Mouse (Mus musculus): ENCODE measurements around the gene S100a16. TPM values are rescaled to one million over a fixed set of nuclear protein-coding genes. Genes with fewer than 3 reads are reported as not detected.
A peak's percentile ranks its signal among the peaks of the same experiment; 100 is the strongest.

The S100a16 gene
- total and polyA plus RNA-seq, 2 experiments: 40.1 to 40.7 TPM

DNA sequence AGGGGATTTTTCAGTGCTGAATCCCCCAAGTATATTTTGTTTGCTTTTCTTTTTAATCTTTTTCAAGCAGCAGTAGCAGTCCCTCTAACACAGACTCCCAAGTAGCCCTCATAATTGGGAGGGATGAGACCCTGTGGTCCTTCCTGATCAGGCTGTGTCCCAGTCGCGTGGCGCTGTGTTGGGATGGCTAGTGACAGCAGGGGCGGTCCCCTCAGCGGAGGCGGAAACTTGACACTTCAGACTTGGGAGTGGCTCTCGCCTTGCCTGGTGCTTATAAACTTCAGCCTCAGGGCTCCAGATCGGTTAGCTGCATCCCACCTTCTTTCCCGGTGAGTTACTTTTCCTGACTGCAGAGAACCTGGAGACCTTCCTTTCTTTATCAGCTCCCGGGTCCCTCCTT lies 22.4 kb upstream of the S100a16 start:
- WGBS: under 1% methylated on average over 10 of the region's 10 CpGs
- peak; percentile 78 for DNase-seq (ENCODE audit: extremely low read depth, low read depth, low spot score)
- peak overlapping the region; percentile 61 for H3K9ac ChIP-seq (ENCODE audit: low read depth, low read length)
- H3K79me2 ChIP-seq (ENCODE audit: control insufficient read depth, insufficient read depth, low read length): no peaks in the 10 kb centered on the region; the same call in 1 of the 2 replicates
- peaks cover 14% of the 10 kb centered on the region for H3K4me1 ChIP-seq (ENCODE audit: control insufficient read depth, insufficient read depth, low read length)
- H3K27ac ChIP-seq (replicated peaks; ENCODE audit: insufficient read depth, low read depth, low read length): peak overlapping the region; percentile 91
- TF ChIP-seq POLR2A (IDR thresholded peaks at IDR 0.05; ENCODE audit: extremely low read depth, insufficient read depth, low read length) (peak; percentile 60; the same call in 1 of the 2 replicates), CTCF (IDR thresholded peaks at IDR 0.05; ENCODE audit: low read depth, low read length) (peak; percentile 8; the same call in 1 of the 2 replicates)
- H3K36me3 ChIP-seq (ENCODE audit: control insufficient read depth, insufficient read depth, low read length): peaks cover 5% of the 10 kb centered on the region
- no peaks in the 10 kb centered on the region for H3K27me3 ChIP-seq (ENCODE audit: control insufficient read depth, insufficient read depth, low read length)
- H3K4me3 ChIP-seq (ENCODE audit: insufficient read depth, low read depth, low read length): peak overlapping the region; percentile 53

DNA sequence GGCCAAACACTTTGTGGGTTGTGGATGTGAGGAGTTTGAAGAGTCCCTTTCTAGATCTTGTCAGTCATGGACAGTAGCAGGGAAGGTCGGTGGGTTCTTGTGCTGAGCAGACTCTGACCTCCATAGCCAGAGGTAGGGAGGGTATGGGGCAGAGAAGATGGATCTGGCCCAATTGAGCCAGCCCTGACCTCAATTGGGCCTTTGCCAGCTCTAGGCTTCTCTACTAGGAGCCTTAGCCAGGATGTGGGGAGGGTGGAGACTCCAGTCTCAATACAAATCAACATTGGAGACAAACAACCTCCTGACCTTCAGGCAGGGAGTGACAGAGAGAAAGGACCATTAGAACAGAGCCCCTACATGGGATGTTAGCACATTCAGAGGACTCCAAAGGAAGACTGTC lies 21.8 kb upstream of the S100a16 start:
- Histone ChIP-seq H3K36me3 (ENCODE audit: control insufficient read depth, insufficient read depth, low read length) (peaks cover 5% of the 10 kb centered on the region), H3K79me2 (ENCODE audit: control insufficient read depth, insufficient read depth, low read length) (no peaks in the 10 kb centered on the region; the same call in 1 of the 2 replicates), H3K9ac (ENCODE audit: low read depth, low read length) (peak overlapping the region; percentile 61), H3K27ac (replicated peaks; ENCODE audit: insufficient read depth, low read depth, low read length) (peak overlapping the region; percentile 72), H3K4me3 (ENCODE audit: insufficient read depth, low read depth, low read length) (peak overlapping the region; percentile 53), H3K27me3 (ENCODE audit: control insufficient read depth, insufficient read depth, low read length) (no peaks in the 10 kb centered on the region), H3K4me1 (ENCODE audit: control insufficient read depth, insufficient read depth, low read length) (peaks cover 14% of the 10 kb centered on the region)
- peak; percentile 78 for DNase-seq (ENCODE audit: extremely low read depth, low read depth, low spot score)
- TF ChIP-seq POLR2A (IDR thresholded peaks at IDR 0.05; ENCODE audit: extremely low read depth, insufficient read depth, low read length): no peak
- TF ChIP-seq CTCF (IDR thresholded peaks at IDR 0.05; ENCODE audit: low read depth, low read length): no peak
- WGBS: 0% methylated on average over 1 of the region's 1 CpGs

DNA sequence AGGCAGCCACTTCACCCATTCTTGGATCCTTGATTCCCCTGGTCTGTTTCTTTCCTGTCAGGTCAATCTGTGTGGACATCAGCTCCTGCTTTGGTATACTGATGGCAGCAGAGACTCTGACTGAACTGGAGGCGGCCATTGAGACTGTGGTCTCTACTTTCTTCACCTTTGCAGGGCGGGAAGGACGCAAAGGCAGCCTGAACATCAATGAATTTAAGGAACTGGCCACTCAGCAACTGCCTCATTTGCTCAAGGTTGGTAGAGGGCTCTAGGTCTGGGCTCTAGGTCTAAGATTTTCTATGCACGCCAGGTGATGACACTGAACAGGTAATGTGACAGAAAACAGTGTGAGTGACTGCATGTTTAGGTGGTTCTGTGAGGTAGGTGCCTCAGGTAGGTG lies 21.3 kb upstream of the S100a16 start:
- no peak for DNase-seq (ENCODE audit: extremely low read depth, low read depth, low spot score)
- TF ChIP-seq POLR2A (IDR thresholded peaks at IDR 0.05; ENCODE audit: extremely low read depth, insufficient read depth, low read length) (no peak), CTCF (IDR thresholded peaks at IDR 0.05; ENCODE audit: low read depth, low read length) (no peak)
- H3K27me3 ChIP-seq (ENCODE audit: control insufficient read depth, insufficient read depth, low read length): no peaks in the 10 kb centered on the region
- H3K36me3 ChIP-seq (ENCODE audit: control insufficient read depth, insufficient read depth, low read length): peaks cover 4% of the 10 kb centered on the region
- peak overlapping the region; percentile 72; the same call in 1 of the 2 replicates for H3K27ac ChIP-seq (replicated peaks; ENCODE audit: insufficient read depth, low read depth, low read length)
- peaks cover 14% of the 10 kb centered on the region for H3K4me1 ChIP-seq (ENCODE audit: control insufficient read depth, insufficient read depth, low read length)
- 96% methylated on average over 4 of the region's 4 CpGs for WGBS
- no peak overlapping the region for H3K4me3 ChIP-seq (ENCODE audit: insufficient read depth, low read depth, low read length)
- H3K79me2 ChIP-seq (ENCODE audit: control insufficient read depth, insufficient read depth, low read length): no peaks in the 10 kb centered on the region; the same call in 1 of the 2 replicates
- no peak overlapping the region for H3K9ac ChIP-seq (ENCODE audit: low read depth, low read length)

DNA sequence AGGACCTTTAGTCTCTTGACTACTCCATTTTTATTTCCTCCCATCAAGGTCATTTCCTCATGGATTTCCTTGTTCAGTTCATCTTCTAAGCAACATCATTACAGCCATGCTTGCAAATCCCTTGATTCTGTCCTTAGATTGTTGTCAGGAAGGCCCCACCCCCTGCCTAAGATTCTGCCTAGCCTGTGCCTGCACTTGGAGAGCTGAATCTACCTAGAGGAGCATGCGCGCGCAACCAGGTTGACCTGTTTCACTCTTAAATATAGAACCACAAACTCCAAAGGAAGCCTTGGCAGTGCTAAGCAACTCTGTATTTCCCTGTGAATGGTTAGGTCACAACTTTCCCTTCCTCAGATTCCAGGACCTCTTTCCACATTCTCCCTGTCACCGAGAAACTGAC lies 19.3 kb upstream of the S100a16 start:
- H3K4me1 ChIP-seq (ENCODE audit: control insufficient read depth, insufficient read depth, low read length): peaks cover 14% of the 10 kb centered on the region
- 80% methylated on average over 4 of the region's 4 CpGs for WGBS
- no peak overlapping the region for H3K9ac ChIP-seq (ENCODE audit: low read depth, low read length)
- no peak for TF ChIP-seq CTCF (IDR thresholded peaks at IDR 0.05; ENCODE audit: low read depth, low read length)
- no peak for TF ChIP-seq POLR2A (IDR thresholded peaks at IDR 0.05; ENCODE audit: extremely low read depth, insufficient read depth, low read length)
- no peak for DNase-seq (ENCODE audit: extremely low read depth, low read depth, low spot score)
- no peaks in the 10 kb centered on the region; the same call in 1 of the 2 replicates for H3K79me2 ChIP-seq (ENCODE audit: control insufficient read depth, insufficient read depth, low read length)
- no peak overlapping the region for H3K27ac ChIP-seq (replicated peaks; ENCODE audit: insufficient read depth, low read depth, low read length)
- H3K4me3 ChIP-seq (ENCODE audit: insufficient read depth, low read depth, low read length): no peak overlapping the region
- H3K36me3 ChIP-seq (ENCODE audit: control insufficient read depth, insufficient read depth, low read length): peaks cover 8% of the 10 kb centered on the region
- no peaks in the 10 kb centered on the region for H3K27me3 ChIP-seq (ENCODE audit: control insufficient read depth, insufficient read depth, low read length)

DNA sequence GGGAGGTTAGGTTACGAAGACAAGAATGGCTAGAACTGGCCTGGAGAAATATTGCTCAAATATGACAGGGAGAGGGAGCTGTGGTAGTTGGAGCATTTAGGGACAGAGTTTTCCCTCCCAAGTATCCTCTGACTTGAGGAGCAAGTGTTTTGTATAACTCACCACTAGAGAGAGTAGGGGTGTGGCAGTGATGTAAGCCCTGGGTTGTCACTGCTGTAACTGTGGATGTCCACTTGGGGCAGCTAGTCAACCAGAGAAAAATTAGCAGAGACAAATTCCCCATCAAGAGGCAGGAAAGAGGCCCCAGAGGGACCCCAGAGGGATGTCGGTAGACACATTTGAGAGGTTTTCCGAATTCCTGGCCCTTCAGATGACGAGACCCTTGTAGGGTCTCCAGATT lies 11.6 kb upstream of the S100a16 start:
- TF ChIP-seq POLR2A (IDR thresholded peaks at IDR 0.05; ENCODE audit: extremely low read depth, insufficient read depth, low read length) (no peak), CTCF (IDR thresholded peaks at IDR 0.05; ENCODE audit: low read depth, low read length) (peak; percentile 51; the same call in 1 of the 2 replicates)
- WGBS: 67% methylated on average over 4 of the region's 4 CpGs
- Histone ChIP-seq H3K27me3 (ENCODE audit: control insufficient read depth, insufficient read depth, low read length) (no peaks in the 10 kb centered on the region), H3K4me1 (ENCODE audit: control insufficient read depth, insufficient read depth, low read length) (no peaks in the 10 kb centered on the region), H3K27ac (replicated peaks; ENCODE audit: insufficient read depth, low read depth, low read length) (no peak overlapping the region), H3K4me3 (ENCODE audit: insufficient read depth, low read depth, low read length) (no peak overlapping the region), H3K36me3 (ENCODE audit: control insufficient read depth, insufficient read depth, low read length) (peaks cover 9% of the 10 kb centered on the region; the same call in 1 of the 2 replicates), H3K9ac (ENCODE audit: low read depth, low read length) (no peak overlapping the region), H3K79me2 (ENCODE audit: control insufficient read depth, insufficient read depth, low read length) (no peaks in the 10 kb centered on the region)
- DNase-seq (ENCODE audit: extremely low read depth, low read depth, low spot score): peak; percentile 75

DNA sequence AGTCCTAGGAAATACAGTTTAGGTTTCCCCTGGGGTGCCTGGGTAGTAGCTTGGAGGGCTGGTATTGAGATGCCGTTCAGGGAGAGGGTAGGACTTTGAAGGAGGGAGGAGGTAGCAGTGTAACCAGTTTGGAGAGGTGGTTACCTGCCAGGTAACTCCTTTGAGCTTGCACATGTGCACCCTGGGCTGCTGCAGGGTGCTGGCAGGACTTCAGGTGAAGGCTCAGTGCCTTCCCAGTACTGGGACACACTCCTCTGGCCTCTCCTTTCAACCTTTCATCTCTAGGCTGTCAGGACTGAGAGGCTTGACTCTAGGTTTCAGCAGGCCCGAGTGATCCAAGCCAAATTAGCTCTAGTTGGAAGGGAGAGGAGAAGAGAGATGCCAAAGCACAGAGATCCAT lies 11.0 kb upstream of the S100a16 start:
- TF ChIP-seq CTCF (IDR thresholded peaks at IDR 0.05; ENCODE audit: low read depth, low read length) (no peak), POLR2A (IDR thresholded peaks at IDR 0.05; ENCODE audit: extremely low read depth, insufficient read depth, low read length) (no peak)
- no peaks in the 10 kb centered on the region for H3K4me1 ChIP-seq (ENCODE audit: control insufficient read depth, insufficient read depth, low read length)
- DNase-seq (ENCODE audit: extremely low read depth, low read depth, low spot score): no peak
- no peaks in the 10 kb centered on the region for H3K27me3 ChIP-seq (ENCODE audit: control insufficient read depth, insufficient read depth, low read length)
- H3K36me3 ChIP-seq (ENCODE audit: control insufficient read depth, insufficient read depth, low read length): peaks cover 8% of the 10 kb centered on the region; the same call in 1 of the 2 replicates
- H3K4me3 ChIP-seq (ENCODE audit: insufficient read depth, low read depth, low read length): no peak overlapping the region
- 81% methylated on average over 2 of the region's 2 CpGs for WGBS
- H3K79me2 ChIP-seq (ENCODE audit: control insufficient read depth, insufficient read depth, low read length): no peaks in the 10 kb centered on the region
- H3K27ac ChIP-seq (replicated peaks; ENCODE audit: insufficient read depth, low read depth, low read length): no peak overlapping the region
- no peak overlapping the region for H3K9ac ChIP-seq (ENCODE audit: low read depth, low read length)
